Mouse (Mus musculus) WW6 (cell line): ENCODE data around the gene Ifitm10.
A peak's percentile ranks its signal among the peaks of the same experiment; 100 is the strongest.
"Not testable (repeated sequence)": the region's sequence is repeated elsewhere in the genome, so short reads cannot be mapped to it uniquely, and the experiment has no call there.

ENCODE experiments used
- DNase-seq: peaks from one replicate; pipeline ENCODE4 v3.0.0-alpha.2; 2013; ENCODE audit warnings: low read depth, low spot score

Gene Ifitm10

DNA sequence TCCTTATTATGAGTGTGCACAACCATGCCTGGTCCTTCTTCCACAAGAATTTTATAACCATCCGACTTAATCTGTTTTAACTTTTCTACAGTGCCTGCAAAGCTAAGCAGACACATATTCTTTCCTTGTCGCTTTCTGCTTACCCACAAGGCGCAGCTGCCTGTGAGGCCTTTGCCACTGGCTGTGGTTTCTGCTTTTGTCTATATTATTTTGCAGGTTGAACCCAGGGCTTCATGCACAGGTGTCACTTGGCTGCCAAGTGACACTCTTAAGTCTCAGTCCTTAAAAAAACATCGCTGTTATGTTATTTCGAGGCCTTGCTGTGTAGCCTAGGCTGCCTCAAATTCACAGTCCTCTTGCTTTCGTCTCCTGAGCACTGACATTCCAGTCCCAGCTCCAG is 50.9 kb downstream of the Ifitm10 start:
- DNase-seq = no peak

DNA sequence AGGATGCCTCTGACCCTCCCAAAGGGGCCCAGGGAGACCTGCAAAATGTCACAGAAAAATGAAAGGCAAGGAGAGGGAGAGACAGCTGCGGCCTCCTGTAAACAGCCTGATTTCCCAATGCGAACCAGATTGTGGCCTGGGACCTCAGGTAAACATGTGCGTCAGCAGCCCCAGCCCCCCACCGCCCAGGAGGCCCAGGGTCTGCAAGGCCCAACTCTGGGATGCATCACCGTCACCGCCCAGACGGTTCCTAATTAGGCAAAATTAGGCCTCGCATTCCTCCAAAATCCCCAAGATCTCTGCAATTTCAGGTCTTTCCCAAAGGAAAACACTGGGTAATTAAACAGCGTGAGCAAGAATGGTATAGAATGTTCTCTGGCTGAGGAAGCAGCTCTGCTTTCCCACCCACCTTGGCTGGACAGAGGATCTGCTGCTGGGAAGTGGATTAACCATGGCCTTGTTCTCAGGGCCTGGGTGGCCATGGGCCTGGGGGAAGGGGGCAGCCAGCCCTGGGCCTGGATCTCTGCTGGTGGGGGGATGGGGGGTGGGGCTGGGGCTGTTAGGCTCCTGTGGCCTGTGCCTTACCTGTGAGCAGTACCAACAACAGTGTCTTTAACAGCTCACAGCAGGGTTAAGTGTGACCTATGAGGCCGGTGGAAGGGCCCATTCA is 51.8 kb downstream of the Ifitm10 start:
- not testable (repeated sequence) for DNase-seq

DNA sequence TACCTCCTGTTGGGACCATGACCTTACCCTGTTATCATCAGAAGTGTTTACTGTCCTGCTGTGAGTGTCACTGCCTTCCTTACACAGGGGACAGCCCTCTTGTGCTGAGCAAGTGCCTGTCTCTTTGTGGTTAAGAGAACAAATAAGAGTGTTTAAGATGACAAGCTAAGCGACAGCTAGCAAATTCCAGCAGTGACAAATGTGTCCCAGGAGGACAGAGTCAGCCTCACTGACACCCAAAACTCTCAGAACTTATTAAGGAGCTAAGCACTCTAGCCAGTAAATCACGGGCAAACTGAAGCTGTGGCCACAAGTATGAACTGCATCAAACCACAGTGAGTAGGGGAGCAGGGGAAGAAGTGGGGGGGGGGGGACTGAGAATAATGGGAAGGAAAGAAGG is 52.6 kb downstream of the Ifitm10 start:
- no peak for DNase-seq

DNA sequence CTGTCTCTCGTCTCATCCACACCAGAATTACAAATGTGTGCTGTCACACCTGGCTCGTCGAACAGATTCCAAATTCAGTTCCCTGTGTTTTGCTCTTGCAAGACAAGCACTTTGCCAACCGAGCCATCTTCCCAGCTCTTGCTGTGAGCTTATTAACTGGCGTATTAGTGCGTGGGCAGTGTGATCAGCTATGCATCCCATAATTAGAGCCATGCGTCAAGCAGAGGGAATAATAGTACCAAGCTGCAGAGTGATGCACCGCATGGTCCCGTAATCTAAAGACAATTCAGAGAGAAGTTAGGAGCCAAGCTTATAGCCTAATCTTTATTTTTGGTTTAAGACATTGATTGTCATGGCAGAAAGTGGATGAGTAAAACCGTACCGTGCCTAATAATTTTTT is 54.4 kb downstream of the Ifitm10 start:
- DNase-seq = no peak

DNA sequence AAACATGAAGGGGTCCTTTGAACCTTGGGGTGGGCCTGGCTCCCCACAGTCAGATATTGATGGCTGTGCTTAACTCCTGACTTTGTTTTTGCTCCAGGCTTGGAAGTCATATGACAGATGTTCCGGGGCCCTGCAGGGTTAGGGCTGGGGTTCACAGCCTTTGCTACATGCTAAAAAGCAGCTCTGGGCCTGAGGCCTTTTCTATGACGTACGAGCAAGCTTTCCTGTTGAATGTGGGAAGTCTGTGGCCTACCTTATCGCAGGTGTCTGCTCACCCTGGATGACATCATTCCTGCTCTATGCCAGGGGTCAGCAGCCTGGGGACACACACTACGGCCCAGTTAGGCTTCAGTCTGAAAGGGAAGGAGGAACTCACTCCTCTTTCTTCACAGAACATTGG is 56.3 kb downstream of the Ifitm10 start:
- no peak for DNase-seq

DNA sequence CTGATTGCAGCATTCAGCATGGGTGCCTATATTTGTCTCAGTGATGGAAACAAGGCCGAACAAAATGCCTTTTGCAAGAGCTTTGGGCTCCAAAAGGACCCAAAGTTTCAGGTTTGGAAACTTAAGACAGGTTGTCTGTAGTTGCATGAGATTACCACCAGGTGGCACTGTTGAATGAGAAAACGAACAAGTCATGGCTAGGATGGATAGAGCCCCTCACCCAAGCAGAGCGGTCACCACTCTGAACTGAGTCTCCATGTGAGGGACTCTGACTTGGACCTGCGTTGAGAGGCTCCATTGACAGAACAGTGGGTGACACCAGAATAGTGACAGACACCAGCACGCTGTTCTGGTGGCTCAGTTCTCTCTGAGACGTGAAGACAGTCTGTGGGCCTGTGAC is 57.0 kb downstream of the Ifitm10 start:
- no peak for DNase-seq

DNA sequence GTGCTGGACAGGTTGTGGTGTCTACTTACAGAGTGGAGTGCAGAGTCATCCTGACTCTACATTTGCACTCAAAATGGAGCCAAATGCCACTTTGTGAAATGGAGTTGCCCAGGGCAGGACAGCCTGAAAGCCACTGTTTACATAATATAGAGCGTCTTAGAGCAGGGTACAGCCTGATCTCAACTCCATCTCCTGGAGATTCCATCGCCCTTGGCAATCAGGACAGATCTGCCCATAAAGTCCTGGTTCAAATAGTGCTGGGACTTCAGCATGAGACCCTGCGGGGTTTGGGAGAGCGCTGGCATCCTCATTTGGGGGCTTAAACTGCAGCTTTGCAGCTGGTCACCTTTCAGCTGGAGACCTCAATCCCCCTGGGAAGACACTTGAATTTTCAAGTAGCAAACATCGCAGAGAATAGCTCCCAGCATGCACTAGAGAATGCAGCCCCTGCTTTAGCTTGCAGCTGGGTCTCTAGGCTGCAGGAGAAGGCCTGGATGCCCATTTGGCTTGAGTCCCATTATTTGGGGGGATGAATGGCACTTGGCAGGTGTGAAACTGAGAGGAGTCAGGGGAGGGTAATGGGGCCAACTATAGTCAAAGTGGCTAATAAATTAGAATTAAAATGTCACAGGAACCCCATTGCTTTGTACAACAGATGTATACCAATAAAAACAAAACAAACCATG is 58.8 kb downstream of the Ifitm10 start:
- DNase-seq = no peak

DNA sequence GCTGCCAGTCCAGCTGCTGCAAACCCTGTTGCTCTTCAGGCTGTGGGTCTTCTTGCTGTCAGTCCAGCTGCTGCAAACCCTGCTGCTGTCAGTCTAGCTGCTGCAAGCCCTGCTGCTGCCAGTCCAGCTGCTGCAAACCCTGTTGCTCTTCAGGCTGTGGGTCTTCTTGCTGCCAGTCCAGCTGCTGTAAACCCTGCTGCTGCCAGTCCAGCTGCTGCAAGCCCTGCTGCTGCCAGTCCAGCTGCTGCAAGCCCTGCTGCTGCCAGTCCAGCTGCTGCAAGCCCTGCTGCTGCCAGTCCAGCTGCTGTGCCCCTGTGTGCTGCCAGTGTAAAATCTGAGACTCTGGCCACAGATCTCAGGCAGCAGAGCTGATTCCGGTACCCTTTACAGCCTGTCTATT is 69.6 kb downstream of the Ifitm10 start:
- DNase-seq = not testable (repeated sequence)

DNA sequence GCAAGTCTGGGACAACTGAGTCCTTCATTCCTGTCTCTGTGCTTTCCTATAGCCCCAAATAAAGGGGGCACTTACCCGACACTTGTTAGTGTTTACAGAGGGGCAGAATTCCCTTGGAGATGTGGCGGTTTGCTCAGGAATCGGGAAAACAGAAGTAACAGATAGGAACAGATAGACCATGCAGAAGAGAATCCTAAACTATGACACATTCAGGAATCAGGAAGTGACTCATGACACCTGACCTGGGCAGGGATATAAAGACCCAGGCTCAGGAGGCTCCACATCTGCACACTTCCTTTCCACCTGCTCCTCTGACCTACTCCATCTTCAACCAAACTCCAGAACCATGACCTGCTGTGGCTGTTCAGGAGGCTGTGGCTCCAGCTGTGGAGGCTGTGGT is 70.3 kb downstream of the Ifitm10 start, which contains the start of gene Krtap5-4:
Krtap5-4 (plus strand) TSS at position 301 of the 400 bp plus-strand sequence.
- no peak for DNase-seq

DNA sequence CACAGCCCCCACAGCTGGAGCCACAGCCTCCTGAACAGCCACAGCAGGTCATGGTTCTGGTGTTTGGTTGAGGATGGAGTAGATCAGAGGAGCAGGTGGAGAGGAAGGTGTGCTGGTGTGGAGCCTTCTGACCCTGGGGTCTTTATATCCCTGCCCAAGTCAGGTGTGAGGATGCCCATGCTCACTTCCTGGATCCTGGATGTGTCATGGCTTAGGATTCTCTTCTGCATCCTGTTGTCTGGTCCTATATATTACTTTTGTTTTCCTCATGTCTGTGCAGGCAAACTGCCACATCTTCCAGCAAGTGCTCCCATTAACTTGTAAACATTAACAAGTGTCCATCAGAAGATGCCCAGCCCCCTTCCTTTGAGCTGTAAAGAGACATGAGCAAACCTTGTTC is 76.5 kb downstream of the Ifitm10 start, which contains the start of gene Krtap5-1:
Krtap5-1 (minus strand) TSS at position 101 of the 400 bp plus-strand sequence.
- not testable (repeated sequence) for DNase-seq

DNA sequence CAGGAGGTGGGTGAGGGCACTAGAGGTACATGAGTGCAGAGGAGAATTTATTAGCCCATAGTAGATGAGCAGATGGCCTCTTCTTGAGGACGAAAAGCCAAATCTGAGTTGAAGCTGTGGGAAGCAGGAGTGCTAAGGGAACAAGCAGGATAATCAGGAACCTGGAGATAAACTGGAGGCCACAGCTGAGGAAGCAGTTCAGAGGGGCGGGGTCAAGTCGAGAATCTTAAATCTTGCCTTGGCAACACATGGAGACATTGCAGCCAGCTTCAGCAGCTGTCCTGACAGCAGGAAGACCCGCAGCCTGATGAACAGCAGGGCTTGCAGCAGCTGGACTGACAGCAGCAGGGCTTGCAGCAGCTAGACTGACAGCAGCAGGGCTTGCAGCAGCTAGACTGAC is 77.4 kb downstream of the Ifitm10 start:
- not testable (repeated sequence) for DNase-seq

DNA sequence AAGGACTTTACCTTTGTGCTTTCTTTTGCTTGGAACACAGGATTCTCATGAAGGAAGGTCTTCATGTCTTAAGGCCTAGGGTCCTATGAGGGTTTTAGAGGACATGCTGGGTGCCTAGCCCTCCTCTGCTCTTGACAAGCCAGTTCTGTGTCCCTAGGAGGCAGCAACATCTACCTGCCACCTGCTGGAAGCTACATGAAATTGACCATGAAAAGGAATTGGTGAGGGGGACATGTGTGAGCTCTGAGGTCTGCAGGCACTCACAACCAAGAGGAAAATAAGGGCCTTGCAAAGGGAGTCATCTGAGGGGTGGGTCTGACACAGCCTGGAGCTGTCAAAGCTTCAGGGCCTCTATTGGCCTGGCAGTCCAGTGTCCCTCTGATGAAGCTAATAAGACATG is 78.1 kb downstream of the Ifitm10 start:
- DNase-seq = no peak

DNA sequence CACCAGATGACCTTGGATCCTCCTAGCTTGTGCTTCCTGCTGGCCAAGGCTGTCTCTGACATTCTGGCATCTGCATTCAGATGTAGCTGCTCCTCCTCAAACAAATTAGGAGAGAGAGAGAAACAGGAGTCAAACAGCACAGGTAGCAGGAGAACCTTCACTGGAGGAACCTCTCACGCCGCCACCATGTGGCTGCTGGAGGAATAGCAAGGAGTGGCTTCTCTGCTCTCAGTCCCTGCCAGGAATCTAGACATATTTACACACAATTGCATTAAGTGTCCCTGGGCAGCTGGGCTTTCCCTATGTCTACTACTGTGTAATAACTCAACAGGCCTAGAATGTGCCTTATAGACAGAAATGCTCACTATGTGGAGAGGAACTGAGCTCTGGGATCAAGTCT is 79.7 kb downstream of the Ifitm10 start:
- not testable (repeated sequence) for DNase-seq

DNA sequence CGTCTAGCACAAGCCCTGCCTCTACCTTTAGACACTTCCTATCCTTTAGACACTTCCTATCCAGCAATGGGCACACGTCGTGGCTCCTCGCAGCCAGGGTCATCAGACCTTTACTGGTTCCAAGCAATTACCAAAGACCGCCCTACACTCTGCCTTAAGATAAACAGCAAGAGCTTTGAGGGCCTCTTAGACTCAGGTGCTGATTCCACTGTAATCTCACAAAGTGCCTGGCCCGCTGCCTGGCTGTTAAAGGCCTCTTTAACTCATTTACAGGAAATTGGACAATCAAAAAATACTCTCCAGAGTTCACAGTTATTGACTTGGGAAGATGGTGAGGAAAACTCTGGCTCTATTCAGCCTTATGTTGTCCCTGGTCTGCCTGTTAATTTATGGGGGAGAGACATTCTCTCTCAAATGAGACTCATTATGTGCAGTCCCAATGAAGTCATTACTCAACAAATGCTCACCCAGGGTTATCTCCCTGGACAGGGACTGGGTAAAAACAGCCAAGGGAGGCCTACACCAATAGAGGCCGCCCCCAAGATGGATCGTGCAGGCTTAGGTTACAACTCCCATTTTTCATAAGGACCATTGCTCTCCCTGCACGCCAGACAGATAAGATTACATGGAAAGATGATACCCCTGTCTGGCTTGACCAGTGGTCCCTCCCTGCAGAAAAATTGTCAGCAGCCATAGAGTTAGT is 87.5 kb downstream of the Ifitm10 start:
- not testable (repeated sequence) for DNase-seq

DNA sequence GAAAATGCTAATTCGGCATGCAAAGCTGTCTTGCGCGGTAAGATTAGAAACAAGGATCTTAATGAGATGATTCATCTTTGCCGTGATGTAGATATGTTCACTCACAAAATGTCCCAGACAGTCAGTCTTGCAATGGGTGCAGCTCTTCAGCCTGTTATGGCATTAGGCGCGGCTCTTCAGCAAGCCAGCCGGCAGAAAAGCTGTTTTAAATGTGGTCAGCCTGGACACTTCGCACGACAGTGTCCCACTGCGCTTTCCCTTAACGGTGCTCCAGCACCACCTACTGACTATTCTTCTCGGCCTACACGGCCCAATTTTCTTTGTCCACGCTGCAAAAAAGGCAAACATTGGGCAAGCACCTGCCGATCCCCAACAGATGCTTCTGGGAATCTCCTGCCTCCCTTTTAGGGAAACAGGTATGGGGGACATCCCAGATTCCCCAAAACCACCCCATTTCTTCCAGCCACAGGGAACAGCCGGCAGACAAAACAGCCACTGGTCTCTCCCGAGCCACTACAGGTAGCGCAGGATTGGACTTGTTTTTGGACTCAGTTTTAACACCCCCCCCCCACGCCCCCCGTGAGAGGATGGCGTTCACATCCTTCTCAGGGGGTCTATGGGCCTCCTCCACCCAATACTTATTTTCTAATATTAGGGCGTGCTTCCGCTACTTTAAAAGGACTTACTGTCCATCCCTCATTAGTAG is 88.3 kb downstream of the Ifitm10 start:
- DNase-seq = no peak

DNA sequence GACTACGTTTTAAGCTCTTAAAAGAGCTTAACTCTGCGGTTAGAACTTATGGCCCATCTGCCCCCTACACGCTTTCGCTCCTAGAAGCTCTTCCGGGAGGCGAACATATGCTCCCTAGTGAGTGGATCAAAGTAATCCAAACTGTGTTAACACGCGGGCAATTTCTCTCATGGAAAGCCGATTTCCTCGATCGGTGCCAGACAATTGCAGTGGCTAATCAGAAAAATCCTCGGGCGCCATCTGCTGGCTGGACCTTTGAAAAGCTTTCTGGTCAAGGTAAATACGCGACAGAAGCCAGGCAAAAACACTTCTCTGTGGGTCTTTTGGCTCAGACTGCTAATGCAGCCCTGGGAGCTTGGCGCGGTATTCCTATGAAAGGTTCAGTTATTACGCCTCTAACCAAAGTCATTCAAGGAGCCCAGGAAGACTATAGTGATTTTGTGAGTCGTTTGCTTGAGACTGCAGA is 88.9 kb downstream of the Ifitm10 start:
- DNase-seq = peak; percentile 72

DNA sequence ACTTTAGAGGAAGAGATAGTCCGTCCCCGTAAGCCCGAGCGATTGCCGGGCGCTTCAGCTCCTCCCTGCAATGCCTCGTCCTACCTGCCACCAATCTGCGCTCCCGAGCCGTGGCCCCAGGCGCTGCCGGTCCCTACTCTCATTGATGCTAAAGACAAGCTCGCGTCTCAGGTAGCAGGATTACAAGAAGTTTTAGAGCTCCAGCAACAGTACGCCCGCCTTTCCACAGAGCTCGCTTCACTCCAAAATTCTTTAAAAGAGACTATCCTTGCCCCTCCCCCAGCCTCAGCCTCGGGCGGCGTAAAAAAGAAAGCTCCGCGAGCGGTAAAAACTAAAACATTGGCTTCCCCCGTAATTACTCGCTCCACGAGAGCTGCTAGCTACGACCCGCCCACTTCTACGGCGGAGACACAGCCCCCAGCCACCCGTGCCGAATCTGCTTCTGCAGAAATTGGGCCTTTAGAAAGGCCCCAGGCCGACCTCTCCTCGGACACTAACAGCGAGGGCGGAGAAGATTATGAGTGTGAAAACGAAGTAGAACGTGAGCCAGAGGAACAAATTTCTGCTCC is 89.4 kb downstream of the Ifitm10 start:
- DNase-seq = peak; percentile 60

DNA sequence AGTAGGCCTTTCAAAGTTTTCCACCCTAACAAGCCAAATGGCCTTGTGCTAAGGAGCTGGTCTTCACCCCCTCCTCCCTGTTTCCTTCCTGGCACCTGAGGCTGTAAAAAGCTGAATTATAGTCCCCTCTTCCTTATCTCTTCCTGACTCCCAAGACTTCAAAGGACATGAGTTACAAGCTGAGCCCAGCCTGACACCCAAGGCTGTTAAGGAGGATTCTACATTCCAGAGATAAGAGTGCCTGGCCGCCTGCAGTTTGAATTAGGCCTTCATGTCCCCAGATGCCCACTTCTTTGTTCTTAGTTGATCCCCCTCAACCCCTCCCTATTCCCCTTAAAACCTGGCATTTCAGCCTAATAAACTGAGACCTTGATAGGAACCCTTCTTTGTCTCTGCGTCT is 90.7 kb downstream of the Ifitm10 start:
- not testable (repeated sequence) for DNase-seq

DNA sequence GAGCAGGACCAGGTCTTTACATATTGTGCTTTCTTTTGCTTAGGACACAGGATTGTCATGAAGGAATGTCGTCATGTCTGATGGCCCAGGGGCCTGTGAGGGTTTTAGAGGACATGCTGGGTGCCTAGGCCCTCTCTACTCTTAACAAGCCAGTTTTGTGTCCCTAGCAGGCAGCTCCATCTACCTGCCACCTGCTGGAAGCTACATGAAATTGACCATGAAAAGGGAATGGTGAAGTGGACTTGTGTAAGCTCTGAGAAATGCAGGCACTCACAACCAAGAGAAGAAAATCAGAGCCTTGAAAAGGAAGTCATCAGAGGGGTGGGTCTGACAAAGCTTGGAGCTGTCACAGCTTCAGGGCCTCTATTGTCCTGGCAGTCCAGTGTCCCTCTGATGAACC is 94.3 kb downstream of the Ifitm10 start:
- DNase-seq = not testable (repeated sequence)

DNA sequence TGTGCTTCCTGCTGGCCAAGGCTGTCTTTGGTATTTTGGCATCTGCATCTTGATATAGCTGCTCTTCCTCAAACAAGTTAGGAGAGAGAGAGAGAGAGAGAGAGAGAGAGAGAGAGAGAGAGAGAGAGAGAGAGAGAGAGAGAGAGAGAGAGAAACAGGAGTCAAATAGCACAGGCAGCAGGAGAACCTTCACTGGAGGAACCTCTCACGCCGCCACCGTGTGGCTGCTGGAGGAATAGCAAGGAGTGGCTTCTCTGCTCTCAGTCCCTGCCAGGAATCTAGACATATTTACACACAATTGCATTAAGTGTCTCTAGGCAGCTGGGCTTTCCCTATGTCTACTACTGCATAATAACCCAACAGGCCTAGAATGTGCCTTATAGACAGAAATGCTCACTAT is 95.4 kb downstream of the Ifitm10 start:
- not testable (repeated sequence) for DNase-seq
